Mouse (Mus musculus): ENCODE results near the gene Tcf7l2.
A peak's percentile ranks its signal among the peaks of the same experiment; 100 is the strongest.

Gene Tcf7l2

GRCm38 (mm10) chr19:55836930-55837687 is 95.5 kb downstream of the Tcf7l2 start:
- DNase-seq = no peak

GRCm38 (mm10) chr19:55837924-55838323 is 96.3 kb downstream of the Tcf7l2 start:
- DNase-seq = peak; percentile 25

GRCm38 (mm10) chr19:55838389-55839035 is 96.9 kb downstream of the Tcf7l2 start:
- DNase-seq = no peak

- no peak for DNase-seq
These were observed 97.5 kb downstream of the Tcf7l2 start for GRCm38 (mm10) chr19:55839036-55839555.

- no peak for DNase-seq
These were observed 99.0 kb downstream of the Tcf7l2 start for GRCm38 (mm10) chr19:55840499-55841121.

GRCm38 (mm10) chr19:55842046-55842445 is 100.4 kb downstream of the Tcf7l2 start:
- no peak for DNase-seq

- DNase-seq = no peak
These were observed 101.7 kb downstream of the Tcf7l2 start for GRCm38 (mm10) chr19:55843111-55843887.

- no peak for DNase-seq
These were observed 104.1 kb downstream of the Tcf7l2 start for GRCm38 (mm10) chr19:55845702-55846101.

- no peak for DNase-seq
These were observed 104.6 kb downstream of the Tcf7l2 start for GRCm38 (mm10) chr19:55846256-55846655.

- no peak for DNase-seq
These were observed 105.4 kb downstream of the Tcf7l2 start for GRCm38 (mm10) chr19:55847043-55847442.

- DNase-seq = no peak
These were observed 108.9 kb downstream of the Tcf7l2 start for GRCm38 (mm10) chr19:55850402-55851078.

GRCm38 (mm10) chr19:55851498-55852324 is 110.1 kb downstream of the Tcf7l2 start:
- DNase-seq = no peak

GRCm38 (mm10) chr19:55854389-55854788 is 112.8 kb downstream of the Tcf7l2 start:
- no peak for DNase-seq

- DNase-seq = no peak
These were observed 114.0 kb downstream of the Tcf7l2 start for GRCm38 (mm10) chr19:55855571-55855970.

- no peak for DNase-seq
These were observed 115.7 kb downstream of the Tcf7l2 start for GRCm38 (mm10) chr19:55857328-55857727.

- DNase-seq = no peak
These were observed 118.6 kb downstream of the Tcf7l2 start for GRCm38 (mm10) chr19:55860009-55860743.

GRCm38 (mm10) chr19:55861746-55862145 is 120.1 kb downstream of the Tcf7l2 start:
- DNase-seq = no peak

GRCm38 (mm10) chr19:55862559-55862958 is 120.9 kb downstream of the Tcf7l2 start:
- DNase-seq = no peak

- DNase-seq = no peak
These were observed 123.4 kb downstream of the Tcf7l2 start for GRCm38 (mm10) chr19:55865049-55865448.

GRCm38 (mm10) chr19:55865774-55866578 is 124.4 kb downstream of the Tcf7l2 start:
- no peak for DNase-seq
